Mouse (Mus musculus) embryonic facial prominence, embryonic 10.5 days (tissue): ENCODE results near the gene Mcf2l. TPM values are rescaled to one million over a fixed set of nuclear protein-coding genes. Genes with fewer than 3 reads are reported as not detected.

Source experiments
- DNase-seq: peaks from one replicate; pipeline ENCODE4 v3.0.0-alpha.2; 2017; ENCODE audit warnings: low spot score
- H3K27ac ChIP-seq: fragments of 300-500 bp; sonication (generic); replicated peaks from 2 replicates; pipeline ENCODE4 v1.5.1; 2016; ENCODE audit warnings: mild to moderate bottlenecking
- H3K27me3 ChIP-seq: fragments of 300-500 bp; sonication (generic); replicated peaks from 2 replicates; pipeline ENCODE4 v1.6.1; 2016; ENCODE audit warnings: low read depth, mild to moderate bottlenecking; ENCODE audit not compliant: poor library complexity, severe bottlenecking
- H3K36me3 ChIP-seq: fragments of 300-500 bp; sonication (generic); replicated peaks from 2 replicates; pipeline ENCODE4 v1.6.1; 2016; ENCODE audit warnings: mild to moderate bottlenecking, moderate library complexity
- H3K4me1 ChIP-seq: fragments of 300-500 bp; sonication (generic); 2 replicates; pipeline ENCODE4 v1.6.1; 2016
- H3K4me3 ChIP-seq: fragments of 300-500 bp; sonication (generic); 2 replicates; pipeline ENCODE4 v1.5.1; 2016; ENCODE audit warnings: mild to moderate bottlenecking, moderate library complexity
- H3K9me3 ChIP-seq: fragments of 300-500 bp; sonication (generic); 2 replicates; pipeline ENCODE4 v1.6.1; 2016; ENCODE audit warnings: mild to moderate bottlenecking
- WGBS: fragments of 180-500 bp; shearing (Covaris S2); methylation state at CpG from one replicate; pipeline ENCODE4 v1.1.7; 2016; 5-methylcytosine and 5-hydroxymethylcytosine counted together
- polyA plus RNA-seq: library from polyadenylated mRNA; unstranded; fragments of >200 nt; fragmentation: Nextera tagmentation; extraction: Ambion mirVana; gene quantifications from 2 replicates; pipeline ENCODE4 v1.2.1, GENCODE M21; 2016

Mcf2l gene
- polyA plus RNA-seq, 1 experiment from 2014 or later = 17.4 TPM

DNA sequence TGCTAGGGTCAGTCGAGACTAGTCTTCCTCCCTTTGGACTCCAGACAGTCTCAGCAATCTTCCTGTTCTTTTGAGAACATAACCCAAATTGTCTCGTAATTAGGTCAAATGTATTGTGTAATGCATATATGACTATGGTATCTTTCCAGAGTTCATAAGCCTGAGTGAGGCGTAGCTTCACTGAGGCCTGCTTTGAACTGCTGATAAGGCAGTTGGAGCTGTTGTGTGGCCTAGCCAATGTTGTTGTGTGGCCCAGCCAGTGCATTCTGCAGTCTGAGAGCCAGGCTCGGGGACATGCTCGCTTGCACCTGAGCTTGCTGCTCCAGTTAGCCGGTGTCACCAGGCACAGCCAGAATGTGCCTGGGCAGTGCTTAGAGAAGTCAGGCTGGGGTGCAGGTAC lies 27.2 kb upstream of the Mcf2l start:
- no peak overlapping the region for H3K27ac ChIP-seq
- DNase-seq = no peak
- H3K4me1 ChIP-seq = no peaks in the 10 kb centered on the region
- H3K4me3 ChIP-seq = no peak overlapping the region
- peaks cover 90% of the 10 kb centered on the region for H3K36me3 ChIP-seq
- no peaks in the 10 kb centered on the region for H3K9me3 ChIP-seq
- 92% methylated on average over 6 of the region's 6 CpGs for WGBS
- no peaks in the 10 kb centered on the region for H3K27me3 ChIP-seq

DNA sequence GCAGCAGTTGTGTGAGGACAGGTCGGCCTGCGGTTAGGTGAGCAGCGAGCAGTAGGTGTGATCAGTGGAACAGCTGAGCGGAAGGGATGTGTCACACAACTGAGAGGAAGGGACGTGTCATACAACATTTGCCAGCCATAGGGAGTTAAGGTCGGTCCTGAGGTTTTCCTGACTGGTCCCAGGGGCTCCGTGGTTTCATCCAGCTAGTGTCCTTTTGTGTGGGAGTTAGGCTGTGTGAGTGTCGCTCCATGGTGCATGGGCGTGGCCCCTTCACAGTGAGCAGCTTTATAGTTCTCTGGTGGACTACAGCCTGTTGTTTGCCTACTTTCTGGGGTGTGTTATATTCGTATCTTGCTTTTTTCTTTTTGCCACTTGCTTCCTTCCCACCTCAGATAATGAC lies 22.4 kb upstream of the Mcf2l start:
- DNase-seq = no peak
- H3K4me1 ChIP-seq = no peaks in the 10 kb centered on the region; the same call in 1 of the 2 replicates
- no peaks in the 10 kb centered on the region for H3K27me3 ChIP-seq
- H3K36me3 ChIP-seq = peaks cover 66% of the 10 kb centered on the region
- no peaks in the 10 kb centered on the region for H3K9me3 ChIP-seq
- H3K27ac ChIP-seq = no peak overlapping the region
- H3K4me3 ChIP-seq = no peak overlapping the region
- 89% methylated on average over 10 of the region's 10 CpGs for WGBS

DNA sequence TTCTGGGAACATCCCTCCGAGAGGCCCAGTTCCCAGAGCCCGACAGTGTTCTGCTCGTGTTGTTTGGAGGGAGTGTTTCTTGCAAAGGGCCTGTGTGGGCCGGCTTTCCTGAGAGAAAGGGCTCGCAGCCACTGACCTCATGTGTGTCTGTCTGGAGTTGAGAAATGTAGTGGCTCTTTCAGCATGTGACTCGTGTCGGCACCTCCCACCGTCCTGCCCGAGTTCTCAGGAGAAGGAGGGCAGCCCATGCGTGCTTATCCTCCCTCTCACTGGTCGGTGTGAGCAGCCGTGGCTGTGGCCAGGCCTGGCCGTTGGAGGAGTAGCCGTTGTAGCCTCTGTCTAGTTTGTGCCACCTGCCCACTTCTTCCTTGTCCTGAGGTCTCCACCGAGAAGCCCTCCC lies 17.6 kb upstream of the Mcf2l start:
- Histone ChIP-seq H3K4me1 (peaks cover 7% of the 10 kb centered on the region), H3K27ac (no peak overlapping the region), H3K9me3 (no peaks in the 10 kb centered on the region), H3K27me3 (no peaks in the 10 kb centered on the region), H3K36me3 (peaks cover 59% of the 10 kb centered on the region), H3K4me3 (no peak overlapping the region)
- WGBS = 81% methylated on average over 15 of the region's 15 CpGs
- DNase-seq = no peak

DNA sequence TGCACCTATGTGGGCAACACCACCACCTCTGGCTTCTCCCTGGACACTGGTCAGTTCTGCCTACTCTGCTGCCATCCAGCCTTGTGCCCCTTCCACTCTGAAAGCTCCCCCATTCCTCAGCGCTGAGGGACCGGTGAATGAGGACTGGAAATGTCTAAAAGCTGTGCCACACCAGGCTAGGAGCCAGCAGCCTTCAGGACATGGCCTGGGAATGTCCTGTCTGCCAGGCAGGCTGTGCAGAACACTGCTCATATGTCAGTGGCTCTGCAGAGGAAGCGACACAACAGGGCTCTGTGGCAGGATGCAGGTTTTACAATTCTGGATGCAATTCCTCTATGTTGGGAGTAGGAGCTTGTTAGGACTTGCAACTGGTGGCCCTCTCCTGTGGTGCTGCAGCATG lies 10.5 kb upstream of the Mcf2l start:
- H3K27ac ChIP-seq = no peak overlapping the region
- H3K27me3 ChIP-seq = no peaks in the 10 kb centered on the region
- no peak overlapping the region for H3K4me3 ChIP-seq
- peaks cover 7% of the 10 kb centered on the region; the same call in 1 of the 2 replicates for H3K4me1 ChIP-seq
- H3K36me3 ChIP-seq = peaks cover 65% of the 10 kb centered on the region
- H3K9me3 ChIP-seq = no peaks in the 10 kb centered on the region
- 78% methylated on average over 3 of the region's 3 CpGs for WGBS
- DNase-seq = no peak

DNA sequence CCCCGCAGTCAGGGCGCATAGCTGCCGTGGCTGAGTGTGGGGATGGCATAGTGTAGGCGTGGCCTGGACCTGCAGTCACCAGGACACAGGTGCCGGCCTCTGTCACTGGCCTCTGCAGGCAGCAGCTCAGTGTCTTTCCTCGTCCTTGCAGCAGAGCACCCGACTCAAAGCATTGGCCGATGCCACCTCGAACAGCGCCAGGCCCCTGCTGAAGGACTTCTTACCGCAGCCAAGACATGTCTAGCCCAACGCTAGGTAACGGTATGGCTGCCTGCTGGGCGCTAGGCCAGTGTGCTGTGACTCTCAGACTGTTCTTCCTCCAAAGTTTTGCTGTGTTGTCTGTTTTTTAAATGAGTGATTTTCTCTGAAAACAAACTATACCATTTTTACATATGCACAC lies 10.0 kb upstream of the Mcf2l start:
- no peaks in the 10 kb centered on the region for H3K9me3 ChIP-seq
- H3K4me1 ChIP-seq = peaks cover 4% of the 10 kb centered on the region; the same call in 1 of the 2 replicates
- H3K4me3 ChIP-seq = no peak overlapping the region
- no peak overlapping the region for H3K27ac ChIP-seq
- H3K36me3 ChIP-seq = peaks cover 60% of the 10 kb centered on the region
- WGBS = 85% methylated on average over 14 of the region's 14 CpGs
- H3K27me3 ChIP-seq = no peaks in the 10 kb centered on the region
- no peak for DNase-seq

DNA sequence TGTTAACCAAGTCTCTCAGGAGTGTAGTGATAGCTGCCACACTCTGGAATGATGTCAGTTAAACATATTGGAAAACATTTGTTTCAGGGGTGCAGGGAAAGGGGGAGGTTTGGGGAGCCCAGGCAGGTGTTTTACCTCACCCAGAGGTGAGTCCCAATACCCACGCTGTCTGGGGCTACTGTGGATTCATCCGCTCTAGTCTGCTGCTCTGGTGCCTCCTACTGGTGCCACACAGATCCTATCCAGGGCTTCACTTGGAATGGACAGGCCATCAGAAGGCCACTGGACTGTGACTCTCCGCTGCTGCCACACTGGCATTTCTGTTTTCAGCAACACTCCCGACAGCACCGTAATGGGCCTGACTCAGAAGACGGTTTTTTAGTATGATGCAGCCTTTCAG lies 7.8 kb upstream of the Mcf2l start:
- H3K36me3 ChIP-seq = peaks cover 42% of the 10 kb centered on the region
- DNase-seq = no peak
- no peak overlapping the region for H3K27ac ChIP-seq
- peaks cover 4% of the 10 kb centered on the region for H3K27me3 ChIP-seq
- peaks cover 2% of the 10 kb centered on the region for H3K4me1 ChIP-seq
- H3K9me3 ChIP-seq = no peaks in the 10 kb centered on the region
- no peak overlapping the region for H3K4me3 ChIP-seq
- WGBS = 69% methylated on average over 6 of the region's 6 CpGs

DNA sequence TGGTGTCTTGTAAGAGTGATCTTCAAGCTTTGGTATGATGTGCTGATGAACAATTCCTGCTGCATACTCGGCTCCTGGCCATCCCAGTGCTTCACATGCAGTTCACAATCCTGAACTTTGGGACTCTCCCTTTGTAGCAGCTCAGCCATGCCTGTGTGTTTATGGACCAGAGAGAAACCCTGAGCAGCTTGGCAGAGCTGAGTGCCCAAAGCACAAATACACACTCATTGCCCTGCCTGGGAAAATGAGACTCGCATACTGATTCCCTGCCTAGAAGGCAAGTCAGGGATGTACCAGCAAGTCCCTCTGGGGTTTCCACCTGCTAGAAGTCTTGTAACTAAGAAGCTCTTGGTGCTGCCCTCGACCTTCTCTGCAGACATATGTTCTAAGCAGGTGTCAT lies 3.9 kb upstream of the Mcf2l start:
- H3K4me3 ChIP-seq = no peak overlapping the region
- peaks cover 43% of the 10 kb centered on the region for H3K27me3 ChIP-seq
- H3K36me3 ChIP-seq = peaks cover 8% of the 10 kb centered on the region
- DNase-seq = no peak
- H3K9me3 ChIP-seq = no peaks in the 10 kb centered on the region
- 76% methylated on average over 3 of the region's 3 CpGs for WGBS
- H3K27ac ChIP-seq = no peak overlapping the region
- peaks cover 36% of the 10 kb centered on the region for H3K4me1 ChIP-seq

DNA sequence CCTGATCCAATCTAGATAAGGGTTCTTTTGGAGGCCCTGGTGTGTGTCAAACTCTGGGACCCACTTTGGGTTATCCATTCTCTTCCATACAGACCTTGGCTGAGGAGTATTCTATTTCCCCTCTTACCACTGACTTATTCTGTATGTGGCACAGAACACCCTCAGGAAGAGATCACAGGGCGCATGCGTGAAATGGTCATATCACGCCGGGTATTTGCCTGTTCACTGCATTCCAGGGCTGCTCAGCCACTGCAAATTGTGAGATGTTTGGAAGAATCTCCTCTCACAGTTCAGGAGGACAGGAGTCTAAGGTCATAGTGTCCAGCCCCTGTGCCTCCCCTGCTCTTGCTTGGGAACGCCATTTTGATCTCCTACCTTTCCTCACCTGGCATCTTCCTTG lies 3.0 kb upstream of the Mcf2l start:
- Histone ChIP-seq H3K36me3 (no peaks in the 10 kb centered on the region; the same call in 1 of the 2 replicates), H3K9me3 (no peaks in the 10 kb centered on the region), H3K4me1 (peaks cover 45% of the 10 kb centered on the region), H3K27ac (peak overlapping the region; percentile 45), H3K4me3 (no peak overlapping the region), H3K27me3 (peaks cover 53% of the 10 kb centered on the region)
- no peak for DNase-seq
- 84% methylated on average over 5 of the region's 5 CpGs for WGBS

DNA sequence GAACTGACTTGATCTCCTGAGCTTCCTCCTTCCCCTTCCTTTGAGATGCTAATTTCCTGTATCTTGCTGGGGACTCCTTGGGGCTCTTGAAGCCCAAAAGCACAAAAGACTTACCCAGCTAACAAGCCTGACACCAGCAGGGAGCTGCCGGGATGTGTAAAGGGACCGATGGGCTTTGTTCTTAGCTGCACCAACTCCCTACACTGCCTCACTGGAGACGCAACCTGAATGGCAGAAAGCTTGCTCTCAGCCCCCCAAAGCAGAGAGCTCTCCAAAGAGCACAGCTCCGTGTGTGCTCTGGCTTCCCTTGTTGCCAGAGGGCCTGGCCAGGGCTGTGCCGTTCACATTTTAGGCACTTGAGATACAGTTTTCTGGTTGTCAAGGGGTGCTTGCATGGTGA lies 2.1 kb upstream of the Mcf2l start:
- 4% methylated on average over 5 of the region's 5 CpGs for WGBS
- Histone ChIP-seq H3K9me3 (no peaks in the 10 kb centered on the region), H3K4me1 (peaks cover 52% of the 10 kb centered on the region), H3K36me3 (no peaks in the 10 kb centered on the region), H3K4me3 (no peak overlapping the region), H3K27me3 (peaks cover 53% of the 10 kb centered on the region), H3K27ac (peak overlapping the region; percentile 45; the same call in 1 of the 2 replicates)
- DNase-seq = peak; percentile 43

DNA sequence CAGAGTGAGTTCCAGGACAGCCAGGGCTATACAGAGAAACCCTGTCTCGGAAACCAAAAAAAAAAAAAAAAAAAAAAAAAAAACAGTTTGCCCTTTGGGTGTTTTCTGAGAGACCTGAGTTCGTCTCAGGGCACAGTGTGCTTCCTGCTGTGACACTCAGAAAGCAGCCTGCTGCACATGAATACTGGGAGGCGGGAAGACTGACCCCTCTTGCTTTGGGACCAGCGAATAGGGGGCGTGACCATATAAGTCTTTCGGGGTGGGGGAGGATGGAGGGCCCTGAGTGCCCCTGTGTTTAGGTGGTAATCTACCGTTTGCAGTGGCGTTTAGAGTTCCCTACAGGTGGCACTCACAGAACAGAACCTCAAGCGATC lies 636 bp upstream of the Mcf2l start:
- no peak for DNase-seq
- peak overlapping the region; percentile 85 for H3K27ac ChIP-seq
- H3K4me3 ChIP-seq = peak overlapping the region; percentile 68
- no peaks in the 10 kb centered on the region for H3K9me3 ChIP-seq
- H3K27me3 ChIP-seq = peaks cover 53% of the 10 kb centered on the region
- no peaks in the 10 kb centered on the region for H3K36me3 ChIP-seq
- H3K4me1 ChIP-seq = peaks cover 60% of the 10 kb centered on the region
- 5% methylated on average over 9 of the region's 9 CpGs for WGBS

DNA sequence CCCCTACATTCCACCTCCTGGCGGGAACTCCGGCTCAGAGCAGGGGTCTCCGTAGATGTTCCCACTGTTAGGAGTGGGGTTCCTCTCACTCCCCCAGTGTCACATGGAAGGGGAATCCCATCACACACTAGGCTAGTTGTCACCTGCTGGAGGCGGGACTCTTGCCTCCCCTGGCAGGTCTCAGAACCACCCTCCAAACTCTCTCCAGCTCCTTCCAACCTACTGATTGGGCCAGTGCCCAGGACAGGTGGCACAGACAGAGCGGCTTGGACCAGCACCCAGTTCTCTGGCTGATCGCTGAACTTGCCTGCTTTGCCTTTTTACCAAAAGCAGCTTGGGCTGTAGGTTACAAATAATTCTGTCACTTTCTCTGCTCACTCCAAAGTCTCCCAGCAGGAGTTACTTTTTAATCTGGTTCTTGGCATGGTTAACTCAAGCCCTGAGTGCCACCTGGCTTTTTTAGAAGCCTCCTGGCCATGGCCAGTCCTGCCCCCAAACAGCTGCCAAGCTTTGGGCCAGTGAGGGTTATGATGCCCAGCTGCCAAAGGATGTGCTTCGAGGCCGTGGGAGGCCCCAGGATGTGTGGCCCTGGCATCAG lies 687 bp downstream of the Mcf2l start:
- no peak for DNase-seq
- H3K27ac ChIP-seq = peak overlapping the region; percentile 85
- H3K27me3 ChIP-seq = peaks cover 53% of the 10 kb centered on the region
- peak overlapping the region; percentile 68 for H3K4me3 ChIP-seq
- no peaks in the 10 kb centered on the region for H3K36me3 ChIP-seq
- no peaks in the 10 kb centered on the region for H3K9me3 ChIP-seq
- 27% methylated on average over 8 of the region's 8 CpGs for WGBS
- peaks cover 62% of the 10 kb centered on the region for H3K4me1 ChIP-seq

DNA sequence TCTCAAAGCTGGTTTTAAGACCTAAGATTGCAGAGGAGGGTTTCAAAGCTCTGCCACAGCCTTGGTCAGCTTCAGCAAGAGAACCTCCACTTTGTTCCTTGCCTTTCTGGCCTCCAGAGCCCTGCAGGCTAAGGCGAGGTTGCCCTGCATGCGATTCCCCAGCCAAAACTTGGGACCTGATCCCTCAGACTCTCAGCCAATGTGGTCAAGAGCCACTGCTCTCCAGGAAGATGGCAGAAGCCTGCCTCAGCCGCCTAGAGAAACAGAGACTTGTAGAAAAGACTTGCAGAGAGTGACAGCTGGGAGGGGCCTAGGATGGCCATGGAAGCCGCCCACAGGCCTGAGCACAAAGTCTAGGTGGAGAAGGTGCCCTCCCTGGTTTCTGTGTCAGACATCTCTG lies 1.4 kb downstream of the Mcf2l start:
- no peak for DNase-seq
- WGBS = 71% methylated on average over 4 of the region's 4 CpGs
- Histone ChIP-seq H3K4me3 (peak overlapping the region; percentile 68), H3K9me3 (no peaks in the 10 kb centered on the region), H3K27ac (0 out of 2 replicates have a peak overlapping the region, but pooled peaks have one; percentile 85), H3K36me3 (0 out of 2 replicates have a peak, but pooled peaks cover 3% of the 10 kb centered on the region), H3K4me1 (peaks cover 62% of the 10 kb centered on the region), H3K27me3 (peaks cover 53% of the 10 kb centered on the region)

DNA sequence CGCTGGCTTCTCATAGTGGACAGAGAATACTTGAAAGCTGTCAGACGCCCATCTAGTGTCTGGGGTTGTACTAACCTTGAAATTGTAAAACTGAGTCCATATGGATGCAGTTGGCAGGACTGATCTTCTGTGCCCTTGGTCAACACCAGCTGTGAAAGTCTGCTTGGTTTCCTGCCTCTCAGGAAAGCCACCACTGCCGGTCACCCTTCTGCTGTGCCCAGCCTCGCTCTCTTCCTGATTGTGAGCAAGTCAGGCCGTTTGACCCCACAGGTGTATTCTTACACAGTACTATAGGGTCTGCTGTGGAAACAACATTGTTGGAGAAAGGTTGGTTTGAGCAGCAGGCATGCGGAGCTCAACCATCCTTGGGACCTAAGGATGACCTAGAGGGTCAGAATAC lies 3.5 kb downstream of the Mcf2l start:
- peaks cover 35% of the 10 kb centered on the region for H3K27me3 ChIP-seq
- no peak overlapping the region for H3K27ac ChIP-seq
- 79% methylated on average over 6 of the region's 6 CpGs for WGBS
- H3K4me1 ChIP-seq = peaks cover 48% of the 10 kb centered on the region
- DNase-seq = no peak
- H3K9me3 ChIP-seq = no peaks in the 10 kb centered on the region
- peaks cover 12% of the 10 kb centered on the region; the same call in 1 of the 2 replicates for H3K36me3 ChIP-seq
- no peak overlapping the region for H3K4me3 ChIP-seq
